Mouse (Mus musculus) adipocyte (in vitro differentiated cells): Measurements from ENCODE around the gene Fnbp1.

Experiments
- DNase-seq: peaks from one replicate; pipeline ENCODE4 v3.0.0-alpha.2; 2016; ENCODE audit warnings: low spot score

The Fnbp1 gene

DNA sequence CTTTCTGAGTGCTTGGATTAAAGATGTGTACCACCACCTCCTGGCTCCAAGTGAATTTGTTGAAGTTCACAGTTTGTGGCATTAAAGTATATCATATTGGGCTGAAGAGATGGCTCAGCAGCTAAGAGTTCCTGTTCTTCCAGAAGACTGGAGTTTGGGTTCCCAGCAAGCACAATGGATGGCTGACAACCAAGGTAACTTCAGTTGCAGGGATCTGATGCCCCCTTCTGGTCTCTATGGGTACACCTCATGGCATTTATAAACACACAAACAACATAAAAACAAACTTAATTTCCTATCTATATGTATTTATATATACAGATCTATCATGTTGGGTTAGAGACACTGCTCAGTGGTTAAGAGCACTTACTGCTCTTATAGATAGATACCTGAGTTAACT is 9.0 kb upstream of the Fnbp1 start:
- DNase-seq = peak; percentile 39

- DNase-seq = no peak
Measured at GRCm38 (mm10) chr2:31147054-31147453, 5.2 kb upstream of the Fnbp1 start.

- no peak for DNase-seq
Measured at GRCm38 (mm10) chr2:31144901-31145300, 3.1 kb upstream of the Fnbp1 start.

DNA sequence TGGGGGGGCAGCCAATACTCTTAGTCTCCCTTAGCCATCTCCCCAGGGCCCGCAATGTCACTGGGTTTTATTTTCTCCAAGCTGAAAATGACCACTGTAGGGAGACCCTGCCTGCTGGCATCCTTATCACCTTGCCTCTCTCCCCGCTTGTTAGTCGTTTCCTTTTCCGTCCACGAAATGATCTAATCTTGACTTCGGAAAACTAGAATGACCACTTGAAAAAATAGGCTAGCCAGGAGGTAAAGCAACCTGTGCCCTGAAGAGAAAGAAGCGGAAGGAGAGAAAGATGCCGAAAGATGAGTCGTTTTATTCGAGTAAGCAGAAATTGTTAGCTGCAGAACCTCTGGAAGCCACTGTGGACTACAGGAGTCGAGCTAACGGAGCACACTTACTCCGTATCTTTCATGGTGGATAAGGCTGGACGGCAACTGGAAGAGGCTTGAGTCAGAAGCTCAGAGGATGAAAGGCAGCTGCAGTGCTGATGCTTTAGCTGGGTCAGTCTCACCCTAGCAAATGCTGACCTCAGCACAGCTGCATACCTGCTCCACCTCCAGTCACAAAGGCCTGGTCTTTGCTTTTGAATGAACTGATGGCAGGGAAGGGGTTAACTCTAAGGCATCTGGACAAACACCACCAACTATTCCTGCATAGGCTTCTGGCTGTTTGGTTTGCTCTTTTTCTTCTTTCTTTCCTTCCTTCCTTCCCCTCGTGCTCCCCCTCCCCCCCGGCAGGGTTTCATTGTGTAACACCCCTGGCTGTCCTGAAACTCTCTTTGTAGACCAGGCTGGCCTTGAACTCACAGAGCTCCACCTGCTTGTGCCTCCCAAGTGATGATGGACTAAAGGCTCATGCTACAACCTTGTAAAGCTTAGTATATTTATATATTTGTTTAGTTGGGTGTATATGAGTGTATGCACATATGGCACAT is 2.2 kb upstream of the Fnbp1 start:
- DNase-seq = no peak

- no peak for DNase-seq
Measured at GRCm38 (mm10) chr2:31143326-31143725, 1.5 kb upstream of the Fnbp1 start.

DNA sequence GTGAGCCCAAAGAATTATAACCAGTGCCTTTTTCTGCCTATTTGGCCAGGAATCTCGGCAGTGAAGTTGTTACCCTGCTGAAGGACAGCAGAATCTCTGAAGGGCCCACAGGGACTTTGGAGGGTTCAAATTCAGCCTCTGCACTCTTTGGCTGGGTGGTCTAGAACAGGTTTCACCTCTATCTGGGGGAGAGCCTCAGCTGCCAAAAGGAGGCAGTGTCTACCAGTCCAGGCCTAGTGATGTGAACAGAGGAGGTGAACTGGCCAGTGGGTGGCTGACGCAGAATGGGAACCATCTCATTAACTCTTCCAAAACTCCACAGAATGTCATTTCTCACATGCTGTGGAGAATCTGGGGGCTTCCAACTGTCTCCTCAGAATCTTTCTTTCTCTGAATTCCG is 697 bp upstream of the Fnbp1 start:
- DNase-seq = no peak

DNA sequence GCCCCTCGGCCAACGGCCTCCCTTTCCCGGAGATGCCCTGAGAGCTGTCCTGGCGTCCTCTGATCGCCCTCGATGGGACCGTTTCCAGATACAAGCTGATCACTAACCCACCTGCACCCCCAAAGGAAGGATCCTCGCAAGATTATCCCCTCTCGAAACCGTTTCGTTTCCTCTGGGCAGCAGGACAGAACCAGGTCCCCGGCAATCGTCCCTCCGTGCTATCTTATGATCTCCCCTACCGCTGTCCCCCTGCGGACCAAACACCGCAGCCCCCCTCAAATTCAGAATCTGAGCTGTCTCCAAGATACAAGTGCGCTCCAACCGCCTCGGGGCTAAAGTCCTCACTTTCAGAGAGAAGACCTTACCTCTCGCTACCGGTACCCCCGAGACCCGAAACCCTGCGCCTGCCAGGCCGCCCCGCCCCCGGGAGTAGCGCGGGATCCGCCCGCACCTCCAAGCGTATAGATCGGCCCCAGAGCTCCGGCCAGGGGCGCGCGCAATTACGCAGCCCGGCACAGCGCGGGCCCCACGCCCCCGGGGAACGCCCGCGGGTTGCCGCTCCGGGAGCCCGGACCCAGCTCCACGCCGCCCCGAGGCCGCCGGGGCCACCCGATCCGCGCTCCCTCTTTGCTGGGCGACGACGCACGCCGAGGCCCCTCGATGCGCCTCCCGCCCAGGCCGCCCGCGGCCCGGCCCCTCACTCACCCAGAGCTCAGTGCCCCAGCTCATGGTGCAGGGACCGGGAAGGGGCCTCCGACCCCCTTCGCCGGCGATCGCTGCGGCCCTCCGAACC is 538 bp downstream of the Fnbp1 start:
- peak; percentile 59 for DNase-seq

DNA sequence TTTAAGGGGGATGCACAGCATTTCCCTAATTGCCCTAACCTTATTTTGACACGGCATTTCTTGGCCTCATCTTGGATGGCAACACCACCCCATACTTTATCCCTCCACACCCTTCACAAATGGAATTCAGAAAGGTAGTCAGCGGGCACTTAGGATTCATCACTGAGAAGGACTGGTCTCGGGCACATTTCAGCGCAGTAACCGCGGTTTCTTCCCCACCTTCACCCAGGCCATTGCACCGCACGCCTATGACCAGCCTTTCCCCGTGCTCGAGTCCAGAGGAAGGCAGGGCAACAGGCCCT is 1.1 kb downstream of the Fnbp1 start:
- no peak for DNase-seq

GRCm38 (mm10) chr2:31139991-31140771 is 1.6 kb downstream of the Fnbp1 start:
- no peak for DNase-seq

- DNase-seq = no peak
Measured at GRCm38 (mm10) chr2:31139174-31139632, 2.6 kb downstream of the Fnbp1 start.

DNA sequence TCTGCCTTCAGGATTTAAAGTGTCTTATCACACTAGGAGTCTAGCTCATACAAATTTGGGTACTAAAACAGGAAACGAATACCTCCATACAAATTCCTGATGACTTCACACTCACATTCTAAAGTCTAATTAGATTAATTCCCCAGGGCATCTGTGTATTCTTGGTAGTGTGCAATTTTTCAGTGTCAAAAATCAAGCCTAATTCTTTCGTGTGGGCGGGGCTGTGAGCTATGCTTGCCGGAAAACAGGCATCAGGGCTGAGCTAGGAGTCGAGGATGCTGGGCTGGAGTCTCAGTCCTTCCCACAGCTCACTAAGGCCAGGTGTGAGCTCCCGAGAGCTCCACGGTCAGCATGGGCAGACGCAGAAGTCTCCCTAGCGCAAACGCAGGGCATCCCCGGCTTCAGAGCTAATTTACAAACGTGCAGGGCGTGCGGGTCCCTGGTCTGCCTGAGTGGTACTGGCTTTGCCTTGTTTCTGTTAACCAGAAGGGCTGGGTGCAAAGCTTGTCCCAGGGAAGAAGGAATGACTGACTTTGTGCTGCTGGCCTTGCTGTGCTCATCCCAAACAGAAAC is 4.7 kb downstream of the Fnbp1 start:
- no peak for DNase-seq

GRCm38 (mm10) chr2:31136338-31136737 is 5.5 kb downstream of the Fnbp1 start:
- no peak for DNase-seq

- DNase-seq = no peak
Measured at GRCm38 (mm10) chr2:31135512-31135931, 6.3 kb downstream of the Fnbp1 start.

DNA sequence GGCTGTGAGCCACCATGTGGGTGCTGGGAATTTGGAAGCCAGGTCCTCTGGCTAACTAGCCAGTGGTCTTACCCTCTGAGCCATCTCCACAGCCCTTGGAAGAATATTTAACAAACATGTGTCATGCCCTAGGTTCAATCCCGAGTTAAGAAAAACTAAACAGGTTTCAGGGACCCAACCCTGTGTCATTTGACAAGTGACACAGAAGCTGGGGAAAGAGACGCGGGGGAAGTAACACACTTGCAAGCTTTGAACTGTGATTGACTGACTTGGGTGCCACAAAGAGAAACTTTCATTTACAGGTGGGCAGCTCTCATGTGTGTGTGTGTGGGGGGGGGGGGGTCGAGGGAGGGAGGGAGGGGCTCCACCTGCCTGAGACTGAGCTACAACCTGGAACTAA is 7.8 kb downstream of the Fnbp1 start:
- no peak for DNase-seq

DNA sequence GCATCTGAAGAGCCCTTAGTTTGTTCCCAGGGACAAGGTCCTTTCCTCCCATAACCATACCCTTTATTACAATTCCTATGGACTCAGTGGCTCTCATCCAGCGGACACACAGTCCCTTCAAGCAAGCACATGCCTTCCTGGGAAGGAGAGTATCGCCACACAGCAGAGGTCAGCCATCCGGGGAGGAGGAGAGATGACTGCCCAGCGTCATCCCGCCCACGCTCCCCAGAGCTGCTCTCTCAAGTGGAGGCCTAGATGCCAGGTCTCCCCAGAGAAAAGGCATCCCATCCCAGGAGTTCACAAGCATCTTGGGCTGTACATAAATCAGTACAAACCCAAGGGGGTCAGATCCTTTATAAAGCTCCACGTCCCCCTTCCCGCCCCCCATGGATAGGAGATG is 9.1 kb downstream of the Fnbp1 start:
- peak; percentile 33 for DNase-seq

DNA sequence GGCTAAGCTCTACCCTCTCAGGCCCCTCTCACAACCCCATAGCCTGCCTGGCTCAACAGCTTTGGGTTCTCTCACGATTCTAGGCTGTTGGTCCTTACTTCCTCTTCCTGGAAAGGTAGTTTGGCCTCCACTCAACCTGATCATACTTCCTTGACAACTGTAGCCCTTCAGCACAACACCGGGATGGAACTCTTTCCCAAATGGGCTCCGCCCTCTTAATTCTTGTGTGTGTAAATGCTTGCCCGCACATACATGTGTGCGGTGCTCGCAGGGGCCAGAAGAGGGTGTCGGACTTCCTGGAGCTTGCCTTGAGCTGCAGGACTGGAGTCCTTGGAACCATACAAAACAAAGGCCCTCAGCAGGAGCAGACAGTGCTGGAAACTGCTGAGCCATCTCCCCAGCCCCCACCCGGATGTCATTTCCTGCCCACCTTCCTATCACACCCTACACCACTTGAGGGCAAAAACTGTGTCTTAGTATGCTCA is 11.0 kb downstream of the Fnbp1 start:
- DNase-seq = no peak

DNA sequence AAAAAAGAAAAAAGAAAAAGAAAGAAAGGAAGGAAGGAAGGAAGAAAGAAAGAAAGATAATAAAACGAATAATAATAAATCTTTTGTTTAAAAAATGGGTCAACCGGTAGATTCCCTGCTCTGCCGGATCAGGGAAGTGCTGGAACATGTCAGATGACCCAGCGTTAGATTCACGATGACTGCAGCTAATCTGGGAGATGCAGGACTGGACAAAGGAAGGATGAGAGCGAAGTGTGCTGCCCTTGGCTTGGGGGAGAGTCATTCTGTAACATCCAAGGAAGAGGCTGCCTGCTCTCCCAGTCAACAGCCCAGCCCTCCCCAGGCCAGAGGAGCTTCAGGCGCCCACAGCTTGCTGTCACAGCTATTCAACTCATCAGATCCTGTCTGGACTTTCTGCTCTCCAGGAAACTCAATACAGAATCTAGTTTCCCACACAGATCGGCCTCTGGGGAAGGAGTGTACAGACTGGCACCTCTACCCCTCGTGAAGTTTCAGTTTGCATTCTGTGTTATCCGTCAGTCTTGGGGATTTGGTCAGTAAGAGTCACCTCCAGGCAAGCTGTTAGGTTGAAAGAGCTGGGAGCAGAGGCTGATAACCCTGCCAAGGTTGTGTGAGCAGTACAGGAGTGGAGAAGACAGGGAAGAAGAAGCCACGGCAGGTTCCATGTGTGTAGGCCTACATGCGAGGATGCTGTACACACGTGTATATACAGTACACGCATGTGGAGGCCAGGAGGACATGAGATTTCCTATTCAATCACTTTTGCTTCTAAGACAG is 11.9 kb downstream of the Fnbp1 start:
- no peak for DNase-seq

DNA sequence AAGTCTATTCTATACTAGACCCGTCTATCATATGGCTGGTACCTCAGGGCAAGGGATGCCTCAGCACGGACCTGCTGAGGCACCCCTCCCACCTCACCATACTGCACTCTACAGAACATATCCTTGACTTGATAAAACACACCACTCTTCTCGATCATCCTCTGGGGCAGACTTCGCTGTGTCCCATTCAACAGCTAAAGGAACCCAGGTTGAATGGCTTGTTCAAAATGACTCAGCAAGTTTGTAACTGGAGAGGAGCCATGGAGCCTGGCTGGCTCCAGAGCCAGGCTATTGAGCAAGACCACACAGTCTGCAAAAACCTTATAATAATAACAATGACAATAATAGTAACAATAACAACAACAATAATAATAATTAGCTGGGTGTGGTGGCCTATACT is 13.9 kb downstream of the Fnbp1 start:
- DNase-seq = peak; percentile 88

DNA sequence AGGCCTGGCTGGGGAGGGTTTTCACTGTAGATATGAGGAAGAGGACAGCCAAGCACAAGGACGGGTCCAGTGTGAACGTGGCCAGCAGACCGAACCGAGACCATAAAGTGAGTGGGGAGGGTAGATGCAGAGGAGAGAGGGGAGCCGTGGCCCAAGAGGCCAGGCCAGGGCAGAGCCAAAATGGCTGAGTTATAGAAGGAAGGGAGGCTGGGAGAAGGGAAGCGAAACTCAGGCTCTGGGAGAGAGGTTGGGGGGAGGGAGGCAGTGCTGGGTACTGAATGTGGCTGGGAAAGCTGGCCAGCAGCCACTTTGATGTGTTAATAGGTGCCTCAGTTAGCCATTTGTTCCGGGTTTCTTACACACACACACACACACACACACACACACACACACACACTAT is 14.6 kb downstream of the Fnbp1 start:
- DNase-seq = peak; percentile 37

- DNase-seq = no peak
Measured at GRCm38 (mm10) chr2:31126048-31126447, 15.8 kb downstream of the Fnbp1 start.

- DNase-seq = no peak
Measured at GRCm38 (mm10) chr2:31125156-31125555, 16.7 kb downstream of the Fnbp1 start.
